Mouse (Mus musculus) layer of hippocampus, adult 8-10 months (tissue): ENCODE measurements at regions not wholly inside any gene's neighbourhood (a gene's known extent, or its start where the extent isn't known, plus 50 kb on each side); places are given as distances from the start of the nearest gene placed in this dataset.

ENCODE experiments used
- DNase-seq, 2 experiments: peaks; one replicate each; pipeline ENCODE4 v3.0.0; 2022; ENCODE audit warnings: low spot score in 2 of 2

GRCm38 (mm10) chr3:76014766-76015165 is 58.0 kb upstream of the Golim4 start:
- DNase-seq, result no peak

- DNase-seq, result peak; percentile 11 to 38
These were observed 51.9 kb upstream of the Golim4 start for GRCm38 (mm10) chr3:76008564-76009183.
